Mouse (Mus musculus): ENCODE results near the gene Cabp1. TPM values are rescaled to one million over a fixed set of nuclear protein-coding genes. Genes with fewer than 3 reads are reported as not detected.

Gene Cabp1
- total and polyA plus RNA-seq, 2 experiments from 2014 or later = 12.6 to 28.1 TPM

DNA sequence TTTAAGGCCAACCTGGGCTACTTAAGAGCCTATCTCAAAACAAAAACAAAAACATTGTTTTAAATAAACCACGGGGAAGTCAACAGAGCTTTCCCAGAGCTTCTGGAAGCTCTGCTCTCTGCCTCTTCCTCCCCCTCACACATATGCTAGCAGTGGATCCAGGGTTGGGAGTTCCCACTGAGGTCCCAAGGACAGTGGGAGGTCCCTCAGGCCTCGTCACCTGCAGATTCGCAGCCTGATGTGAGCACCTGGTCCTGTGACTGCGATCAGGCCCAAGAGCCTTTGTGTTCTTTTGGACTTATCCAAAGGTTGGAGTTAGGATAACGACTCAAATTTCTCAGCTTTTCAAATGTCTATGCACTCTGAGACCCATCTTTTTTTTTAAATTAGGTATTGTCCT, 14.4 kb upstream of the Cabp1 start:
- H3K4me2 ChIP-seq (ENCODE audit: low read depth) = no peak overlapping the region
- TF ChIP-seq CTCF (IDR thresholded peaks at IDR 0.05; ENCODE audit: low read depth) = no peak
- 66% methylated on average over 5 of the region's 5 CpGs for WGBS
- H3K27ac ChIP-seq (ENCODE audit: low read depth, low read length) = no peak overlapping the region
- no peaks in the 10 kb centered on the region for H3K27me3 ChIP-seq (ENCODE audit: insufficient read depth, low read length)
- ATAC-seq (no peak), DNase-seq (no peak)
- no peaks in the 10 kb centered on the region for H3K9me3 ChIP-seq (ENCODE audit: low read length)
- H3K9ac ChIP-seq = no peak overlapping the region
- H3K4me3 ChIP-seq (ENCODE audit: low read depth, low read length) = no peak overlapping the region
- peaks cover 11% of the 10 kb centered on the region; the same call in 1 of the 2 replicates for H3K4me1 ChIP-seq (ENCODE audit: insufficient read depth)
- no peaks in the 10 kb centered on the region for H3K36me3 ChIP-seq (ENCODE audit: insufficient read depth)

GRCm38 (mm10) chr5:115207892-115208291, 13.7 kb upstream of the Cabp1 start:
- Histone ChIP-seq H3K27me3 (ENCODE audit: insufficient read depth, low read length) (no peaks in the 10 kb centered on the region), H3K27ac (ENCODE audit: low read depth, low read length) (peak overlapping the region; percentile 16; the same call in 1 of the 2 replicates), H3K9me3 (ENCODE audit: low read length) (no peaks in the 10 kb centered on the region), H3K36me3 (ENCODE audit: insufficient read depth) (no peaks in the 10 kb centered on the region), H3K4me3 (ENCODE audit: low read depth, low read length) (no peak overlapping the region), H3K4me2 (ENCODE audit: low read depth) (no peak overlapping the region), H3K4me1 (ENCODE audit: insufficient read depth) (peaks cover 11% of the 10 kb centered on the region; the same call in 1 of the 2 replicates), H3K9ac (no peak overlapping the region)
- no peak for ATAC-seq
- 11% methylated on average over 9 of the region's 16 CpGs for WGBS
- peak; percentile 39 for DNase-seq
- no peak for TF ChIP-seq CTCF (IDR thresholded peaks at IDR 0.05; ENCODE audit: low read depth)

GRCm38 (mm10) chr5:115207244-115207643, 13.1 kb upstream of the Cabp1 start:
- H3K9ac ChIP-seq = no peak overlapping the region
- no peaks in the 10 kb centered on the region for H3K27me3 ChIP-seq (ENCODE audit: insufficient read depth, low read length)
- TF ChIP-seq CTCF (IDR thresholded peaks at IDR 0.05; ENCODE audit: low read depth) = peak; percentile 46; the same call in 1 of the 2 replicates
- DNase-seq = no peak
- peak overlapping the region; percentile 67 for H3K27ac ChIP-seq (ENCODE audit: low read depth, low read length)
- WGBS = 57% methylated on average over 5 of the region's 5 CpGs
- no peak overlapping the region for H3K4me3 ChIP-seq (ENCODE audit: low read depth, low read length)
- peaks cover 11% of the 10 kb centered on the region; the same call in 1 of the 2 replicates for H3K4me1 ChIP-seq (ENCODE audit: insufficient read depth)
- H3K9me3 ChIP-seq (ENCODE audit: low read length) = no peaks in the 10 kb centered on the region
- no peaks in the 10 kb centered on the region for H3K36me3 ChIP-seq (ENCODE audit: insufficient read depth)
- ATAC-seq = no peak
- H3K4me2 ChIP-seq (ENCODE audit: low read depth) = no peak overlapping the region

- WGBS = 3% methylated on average over 31 of the region's 31 CpGs
Measured at GRCm38 (mm10) chr5:115204562-115205311, 10.6 kb upstream of the Cabp1 start.

GRCm38 (mm10) chr5:115203735-115204561, 9.8 kb upstream of the Cabp1 start:
- WGBS = 14% methylated on average over 23 of the region's 23 CpGs
- Histone ChIP-seq H3K9me3 (ENCODE audit: low read length) (no peaks in the 10 kb centered on the region), H3K4me2 (ENCODE audit: low read depth) (peak overlapping the region; percentile 50), H3K4me1 (ENCODE audit: insufficient read depth) (peaks cover 11% of the 10 kb centered on the region; the same call in 1 of the 2 replicates), H3K36me3 (ENCODE audit: insufficient read depth) (no peaks in the 10 kb centered on the region), H3K27ac (ENCODE audit: low read depth, low read length) (peak overlapping the region; percentile 74), H3K27me3 (ENCODE audit: insufficient read depth, low read length) (no peaks in the 10 kb centered on the region), H3K4me3 (ENCODE audit: low read depth, low read length) (peak overlapping the region; percentile 19), H3K9ac (peak overlapping the region; percentile 40)
- peak; percentile 72 for ATAC-seq
- peak; percentile 75 for DNase-seq
- no peak for TF ChIP-seq CTCF (IDR thresholded peaks at IDR 0.05; ENCODE audit: low read depth)

More at GRCm38 (mm10) chr5:115204562-115205311, 10.6 kb upstream of the Cabp1 start:
- no peaks in the 10 kb centered on the region for H3K27me3 ChIP-seq (ENCODE audit: insufficient read depth, low read length)
- DNase-seq = peak; percentile 76
- H3K9me3 ChIP-seq (ENCODE audit: low read length) = no peaks in the 10 kb centered on the region
- peak overlapping the region; percentile 50 for H3K4me2 ChIP-seq (ENCODE audit: low read depth)
- peak overlapping the region; percentile 40 for H3K9ac ChIP-seq
- no peak for TF ChIP-seq CTCF (IDR thresholded peaks at IDR 0.05; ENCODE audit: low read depth)
- H3K4me1 ChIP-seq (ENCODE audit: insufficient read depth) = peaks cover 11% of the 10 kb centered on the region; the same call in 1 of the 2 replicates
- no peaks in the 10 kb centered on the region for H3K36me3 ChIP-seq (ENCODE audit: insufficient read depth)
- peak overlapping the region; percentile 19 for H3K4me3 ChIP-seq (ENCODE audit: low read depth, low read length)
- ATAC-seq = peak; percentile 88
- H3K27ac ChIP-seq (ENCODE audit: low read depth, low read length) = peak overlapping the region; percentile 74

GRCm38 (mm10) chr5:115194626-115195221, 543 bp upstream of the Cabp1 start:
- TF ChIP-seq CTCF (IDR thresholded peaks at IDR 0.05; ENCODE audit: low read depth) = no peak
- Histone ChIP-seq H3K27me3 (ENCODE audit: insufficient read depth, low read length) (no peaks in the 10 kb centered on the region), H3K36me3 (ENCODE audit: insufficient read depth) (no peaks in the 10 kb centered on the region), H3K9ac (0 out of 2 replicates have a peak overlapping the region, but pooled peaks have one; percentile 70), H3K4me3 (ENCODE audit: low read depth, low read length) (no peak overlapping the region), H3K4me2 (ENCODE audit: low read depth) (peak overlapping the region; percentile 99), H3K4me1 (ENCODE audit: insufficient read depth) (peaks cover 10% of the 10 kb centered on the region), H3K9me3 (ENCODE audit: low read length) (no peaks in the 10 kb centered on the region), H3K27ac (ENCODE audit: low read depth, low read length) (peak overlapping the region; percentile 79)
- WGBS = 5% methylated on average over 12 of the region's 12 CpGs
- ATAC-seq (peak; percentile 56), DNase-seq (peak; percentile 51)
